Mouse (Mus musculus) midbrain, embryonic 14.5 days (tissue): ENCODE results near the gene Selplg. TPM values are rescaled to one million over a fixed set of nuclear protein-coding genes. Genes with fewer than 3 reads are reported as not detected.

Experiments used
- ATAC-seq: fragments of 200-750 bp; cut with Nextera tagmentation; 2 replicates; pipeline ENCODE4 v1.8.0; 2017; ENCODE audit warnings: moderate number of reproducible peaks, moderate library complexity; ENCODE audit not compliant: low FRiP score, low TSS enrichment
- DNase-seq: peaks from one replicate; pipeline ENCODE4 v3.0.0-alpha.2; 2015
- H3K27ac ChIP-seq: fragments of 300-500 bp; sonication (generic); replicated peaks from 2 replicates; pipeline ENCODE4 v1.5.1; 2014; ENCODE audit warnings: mild to moderate bottlenecking, low read depth, low read length, moderate library complexity
- H3K27me3 ChIP-seq: fragments of 300-500 bp; sonication (generic); 2 replicates; pipeline ENCODE4 v1.6.1; 2014; ENCODE audit warnings: low read length, control low read depth, mixed read lengths; ENCODE audit not compliant: control insufficient read depth, insufficient read depth
- H3K36me3 ChIP-seq: fragments of 300-500 bp; sonication (generic); 2 replicates; pipeline ENCODE4 v1.6.1; 2014; ENCODE audit warnings: low read length, control low read depth; ENCODE audit not compliant: control insufficient read depth, insufficient read depth
- H3K4me1 ChIP-seq: fragments of 300-500 bp; sonication (generic); 2 replicates; pipeline ENCODE4 v1.6.1; 2014; ENCODE audit warnings: mild to moderate bottlenecking, antibody characterized with exemption, low read length, control low read depth; ENCODE audit not compliant: control insufficient read depth, insufficient read depth
- H3K4me2 ChIP-seq: fragments of 300-500 bp; sonication (generic); 2 replicates; pipeline ENCODE4 v1.6.1; 2014; ENCODE audit warnings: mild to moderate bottlenecking, low read length, moderate library complexity
- H3K4me3 ChIP-seq: fragments of 300-500 bp; sonication (generic); replicated peaks from 2 replicates; pipeline ENCODE4 v1.5.1; 2014; ENCODE audit warnings: low read depth, low read length
- H3K9ac ChIP-seq: fragments of 300-500 bp; sonication (generic); replicated peaks from 2 replicates; pipeline ENCODE4 v1.6.1; 2014; ENCODE audit warnings: mild to moderate bottlenecking, low read length, moderate library complexity
- H3K9me3 ChIP-seq: fragments of 300-500 bp; sonication (generic); 2 replicates; pipeline ENCODE4 v1.6.1; 2016; ENCODE audit warnings: low read length, control low read depth, mixed read lengths; ENCODE audit not compliant: control insufficient read depth
- WGBS: fragments of 180-500 bp; shearing (Covaris S2); extraction: QIAGEN DNeasy Blood & Tissue Kit; methylation state at CpG from one replicate; pipeline ENCODE4 v1.1.7; 2014; 5-methylcytosine and 5-hydroxymethylcytosine counted together
- polyA plus RNA-seq: library from polyadenylated mRNA; unstranded; fragments of >200 nt; fragmentation: Nextera tagmentation; extraction: Ambion mirVana; gene quantifications from 2 replicates; pipeline ENCODE4 v1.2.1, GENCODE M21; 2014

Gene Selplg
- polyA plus RNA-seq, 1 experiment from 2014 or later, result 2.6 TPM

GRCm38 (mm10) chr5:113871903-113872548 lies 39.6 kb upstream of the Selplg start:
- no peak for ATAC-seq
- peaks cover 61% of the 10 kb centered on the region for H3K4me1 ChIP-seq
- H3K4me2 ChIP-seq, result no peak overlapping the region
- DNase-seq, result no peak
- peaks cover 10% of the 10 kb centered on the region for H3K36me3 ChIP-seq
- H3K27ac ChIP-seq, result peak overlapping the region; percentile 99
- H3K4me3 ChIP-seq, result no peak overlapping the region
- H3K27me3 ChIP-seq, result no peaks in the 10 kb centered on the region
- no peak overlapping the region; the same call in 1 of the 2 replicates for H3K9ac ChIP-seq
- WGBS, result 69% methylated on average over 7 of the region's 7 CpGs
- no peaks in the 10 kb centered on the region for H3K9me3 ChIP-seq

DNA sequence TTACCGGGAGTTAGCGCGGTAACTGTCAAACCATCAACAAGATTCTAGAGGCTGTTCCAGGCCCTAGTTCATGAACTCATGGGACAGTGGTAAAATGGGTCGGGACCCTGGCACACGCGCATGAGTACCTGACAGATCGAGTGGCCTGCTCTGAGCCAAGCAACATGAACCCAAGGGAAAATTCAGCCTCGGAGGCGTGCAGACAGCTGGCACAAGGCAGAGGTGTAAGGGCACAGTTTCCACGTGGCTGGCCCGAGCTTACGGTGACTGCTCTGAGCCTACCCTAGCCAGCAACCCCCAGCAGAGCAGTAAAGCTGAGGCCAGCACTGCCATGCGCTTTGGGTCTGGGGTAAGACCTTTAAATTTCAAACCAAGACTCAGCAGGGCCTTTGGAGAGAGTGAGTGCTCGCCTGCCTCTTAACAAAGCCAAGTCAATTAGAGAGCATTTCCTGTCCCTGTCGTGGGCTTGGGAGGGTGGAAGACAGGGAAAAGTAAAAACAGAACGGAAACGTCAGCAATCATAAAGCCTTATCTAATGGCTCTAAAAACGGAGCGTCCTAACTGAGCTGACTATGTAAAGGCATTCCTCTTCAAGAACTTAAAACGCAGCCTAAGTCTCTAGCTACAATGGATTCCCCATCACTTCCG lies 38.1 kb upstream of the Selplg start:
- Histone ChIP-seq H3K36me3 (peaks cover 3% of the 10 kb centered on the region; the same call in 1 of the 2 replicates), H3K9me3 (no peaks in the 10 kb centered on the region), H3K27me3 (no peaks in the 10 kb centered on the region), H3K4me2 (0 out of 2 replicates have a peak overlapping the region, but pooled peaks have one; percentile 8), H3K4me1 (peaks cover 61% of the 10 kb centered on the region), H3K4me3 (no peak overlapping the region), H3K9ac (peak overlapping the region; percentile 23; the same call in 1 of the 2 replicates), H3K27ac (peak overlapping the region; percentile 99)
- no peak for DNase-seq
- 44% methylated on average over 21 of the region's 21 CpGs for WGBS
- no peak for ATAC-seq

GRCm38 (mm10) chr5:113869132-113869531 lies 36.7 kb upstream of the Selplg start:
- 42% methylated on average over 11 of the region's 11 CpGs for WGBS
- no peaks in the 10 kb centered on the region for H3K9me3 ChIP-seq
- no peaks in the 10 kb centered on the region for H3K27me3 ChIP-seq
- H3K36me3 ChIP-seq, result peaks cover 15% of the 10 kb centered on the region
- ATAC-seq (no peak), DNase-seq (peak; percentile 72)
- H3K4me2 ChIP-seq, result no peak overlapping the region
- H3K9ac ChIP-seq, result no peak overlapping the region; the same call in 1 of the 2 replicates
- H3K4me3 ChIP-seq, result no peak overlapping the region
- peak overlapping the region; percentile 78 for H3K27ac ChIP-seq
- peaks cover 51% of the 10 kb centered on the region for H3K4me1 ChIP-seq

DNA sequence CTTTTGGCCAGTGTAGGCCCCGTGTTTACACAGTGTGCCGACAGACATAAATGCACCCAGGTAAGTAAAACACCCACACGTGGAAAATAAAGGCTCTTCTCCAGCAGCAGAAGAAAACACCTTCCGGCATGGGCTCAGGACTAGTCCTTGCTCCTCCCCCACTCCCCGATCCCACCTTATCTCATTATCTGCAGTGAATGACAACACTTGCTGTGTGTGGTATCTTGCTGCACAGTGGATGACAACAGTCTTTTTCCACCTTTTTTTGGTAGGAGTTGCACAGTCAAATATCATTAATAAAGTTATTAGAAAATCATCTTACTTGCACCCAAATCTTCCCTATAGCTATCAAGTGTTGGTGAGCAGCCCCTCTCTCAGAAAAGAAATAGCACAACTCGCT lies 32.5 kb upstream of the Selplg start:
- Histone ChIP-seq H3K4me3 (no peak overlapping the region), H3K4me1 (peaks cover 14% of the 10 kb centered on the region), H3K27me3 (no peaks in the 10 kb centered on the region), H3K36me3 (peaks cover 24% of the 10 kb centered on the region), H3K4me2 (no peak overlapping the region), H3K9ac (no peak overlapping the region), H3K27ac (no peak overlapping the region), H3K9me3 (no peaks in the 10 kb centered on the region)
- no peak for ATAC-seq
- DNase-seq, result no peak
- WGBS, result 95% methylated on average over 6 of the region's 6 CpGs

GRCm38 (mm10) chr5:113863994-113864393 lies 31.6 kb upstream of the Selplg start:
- H3K9me3 ChIP-seq, result no peaks in the 10 kb centered on the region
- ATAC-seq (no peak), DNase-seq (no peak)
- no peak overlapping the region for H3K9ac ChIP-seq
- H3K27ac ChIP-seq, result no peak overlapping the region
- H3K4me2 ChIP-seq, result no peak overlapping the region
- peaks cover 24% of the 10 kb centered on the region for H3K36me3 ChIP-seq
- H3K27me3 ChIP-seq, result no peaks in the 10 kb centered on the region
- 97% methylated on average over 12 of the region's 12 CpGs for WGBS
- peaks cover 7% of the 10 kb centered on the region for H3K4me1 ChIP-seq
- H3K4me3 ChIP-seq, result no peak overlapping the region

DNA sequence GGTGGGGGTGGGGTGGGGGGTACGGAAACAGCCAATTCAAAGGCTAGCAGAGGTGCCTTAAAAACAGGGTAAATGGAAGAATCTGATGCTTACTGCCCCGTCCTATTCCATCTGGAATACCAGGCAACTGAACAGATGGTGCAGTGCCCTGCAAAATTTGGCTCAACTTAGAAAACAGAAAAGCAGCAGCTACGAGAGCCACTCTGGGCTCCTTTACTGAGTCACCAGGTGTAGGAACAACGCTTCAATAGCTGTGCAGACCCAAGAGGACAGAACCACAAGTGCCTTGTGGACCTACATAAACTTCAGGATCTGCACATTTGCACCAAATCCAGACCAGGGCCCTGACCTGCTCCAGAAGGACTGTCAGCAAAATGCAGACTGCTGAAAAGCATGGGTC lies 30.0 kb upstream of the Selplg start:
- Histone ChIP-seq H3K4me1 (0 out of 2 replicates have a peak, but pooled peaks cover 3% of the 10 kb centered on the region), H3K4me3 (no peak overlapping the region), H3K27me3 (no peaks in the 10 kb centered on the region), H3K4me2 (no peak overlapping the region), H3K9ac (no peak overlapping the region), H3K27ac (0 out of 2 replicates have a peak overlapping the region, but pooled peaks have one; percentile 45), H3K36me3 (peaks cover 24% of the 10 kb centered on the region), H3K9me3 (no peaks in the 10 kb centered on the region)
- DNase-seq, result no peak
- WGBS, result 68% methylated on average over 4 of the region's 4 CpGs
- no peak for ATAC-seq

DNA sequence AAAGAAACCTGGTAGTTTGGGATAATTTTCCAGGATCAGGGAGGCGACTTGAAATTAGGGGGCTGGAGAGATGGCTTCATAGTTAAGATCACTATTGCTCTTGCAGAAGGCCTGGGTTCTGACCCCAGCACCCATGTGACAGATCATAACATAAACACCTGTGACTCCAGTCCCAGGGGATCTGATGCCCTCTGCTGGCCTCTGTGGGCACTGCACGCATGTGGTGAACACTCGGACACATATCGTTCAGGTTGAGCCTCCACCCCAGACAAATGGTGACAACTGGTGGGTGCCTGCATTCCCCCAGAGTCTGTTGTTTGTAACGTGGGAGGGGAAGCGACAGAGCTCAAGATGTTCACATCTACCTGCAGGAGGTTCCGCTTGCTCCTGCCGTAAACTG lies 28.9 kb upstream of the Selplg start:
- Histone ChIP-seq H3K27me3 (no peaks in the 10 kb centered on the region), H3K4me3 (no peak overlapping the region), H3K9ac (no peak overlapping the region), H3K27ac (no peak overlapping the region), H3K36me3 (peaks cover 28% of the 10 kb centered on the region), H3K4me1 (peaks cover 14% of the 10 kb centered on the region; the same call in 1 of the 2 replicates), H3K9me3 (no peaks in the 10 kb centered on the region), H3K4me2 (no peak overlapping the region)
- ATAC-seq (no peak), DNase-seq (no peak)
- WGBS, result 97% methylated on average over 8 of the region's 8 CpGs

DNA sequence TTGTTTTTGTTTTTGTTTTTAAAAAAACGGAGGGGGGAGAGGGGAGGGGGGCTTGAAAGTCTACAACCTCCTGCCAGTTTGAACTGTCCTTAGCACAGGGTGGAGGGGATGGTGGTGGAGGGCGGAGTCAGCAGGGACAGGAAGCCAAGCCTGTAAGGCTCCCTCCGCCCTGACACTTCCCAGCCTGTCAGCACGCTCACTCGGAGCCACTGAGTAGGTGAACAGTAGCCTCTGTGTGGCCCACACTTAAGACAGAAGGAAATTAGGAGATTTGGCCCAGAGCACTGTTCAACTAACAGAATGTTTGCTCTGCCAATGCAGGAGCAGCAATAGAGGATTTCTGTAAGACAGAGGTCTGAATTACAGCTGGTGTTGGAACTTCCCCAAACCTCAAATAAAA lies 26.5 kb upstream of the Selplg start:
- Histone ChIP-seq H3K4me1 (peaks cover 30% of the 10 kb centered on the region), H3K9ac (no peak overlapping the region), H3K36me3 (peaks cover 13% of the 10 kb centered on the region), H3K4me3 (no peak overlapping the region), H3K9me3 (no peaks in the 10 kb centered on the region), H3K27me3 (no peaks in the 10 kb centered on the region), H3K27ac (no peak overlapping the region), H3K4me2 (no peak overlapping the region)
- WGBS, result 80% methylated on average over 5 of the region's 5 CpGs
- ATAC-seq, result no peak
- DNase-seq, result no peak

DNA sequence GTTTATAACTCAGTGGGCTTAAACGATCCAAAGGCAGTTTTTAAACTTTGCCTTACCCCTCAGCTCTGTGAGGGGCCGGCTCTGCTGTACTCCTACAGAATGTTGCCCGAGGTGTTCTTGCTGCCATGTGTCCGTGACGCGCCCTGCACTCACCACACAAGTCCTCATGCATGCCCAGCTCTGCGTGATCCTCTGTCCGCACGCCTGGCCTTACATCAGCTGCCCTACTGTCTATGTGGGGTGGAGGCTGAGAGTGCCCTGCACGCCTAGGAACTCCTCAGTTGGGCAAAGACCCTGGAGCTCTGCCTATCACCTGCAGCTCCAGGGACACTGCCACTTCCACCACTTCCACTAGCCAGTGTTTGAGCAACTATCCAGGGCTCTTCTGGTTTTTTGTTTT lies 26.1 kb upstream of the Selplg start:
- Histone ChIP-seq H3K4me2 (no peak overlapping the region), H3K4me3 (no peak overlapping the region), H3K36me3 (peaks cover 9% of the 10 kb centered on the region), H3K27me3 (no peaks in the 10 kb centered on the region), H3K9me3 (no peaks in the 10 kb centered on the region), H3K4me1 (peaks cover 30% of the 10 kb centered on the region), H3K27ac (no peak overlapping the region), H3K9ac (no peak overlapping the region)
- DNase-seq (no peak), ATAC-seq (no peak)
- 83% methylated on average over 10 of the region's 10 CpGs for WGBS
